Mouse (Mus musculus): ENCODE measurements around the gene Inca1. TPM values are rescaled to one million over a fixed set of nuclear protein-coding genes. Genes with fewer than 3 reads are reported as not detected.

Inca1 gene
- polyA plus RNA-seq (2015; fragmentation: Nextera tagmentation; extraction: Ambion mirVana), result 2.3 and 3.0 TPM in 2 replicates

- DNase-seq (ENCODE audit: low spot score) (peak; percentile 93), ATAC-seq (replicated peaks; ENCODE audit: low FRiP score, low read depth) (peak; percentile 93)
- Histone ChIP-seq H3K9ac (ENCODE audit: low read depth, low read length) (peak within 1 kb of the TSS; percentile 94), H3K36me3 (ENCODE audit: insufficient read depth, low read length) (peaks cover 7% of the 10 kb centered on the region; the same call in 1 of the 2 replicates), H3K4me2 (ENCODE audit: low read length) (peak within 1 kb of the TSS; percentile 94), H3K4me3 (replicated peaks; ENCODE audit: low read depth, low read length) (peak within 1 kb of the TSS; percentile 89), H3K4me1 (replicated peaks; ENCODE audit: insufficient read depth, low read length) (peaks cover 14% of the 10 kb centered on the region), H3K27ac (peak within 1 kb of the TSS; percentile 97), H3K27me3 (ENCODE audit: insufficient read depth, low read length) (no peaks in the 10 kb centered on the region), H3K9me3 (replicated peaks; ENCODE audit: low read length) (no peaks in the 10 kb centered on the region)
- WGBS, result 2% methylated on average over 66 of the region's 69 CpGs
- peak; percentile 9; the same call in 1 of the 2 replicates for TF ChIP-seq CTCF (IDR thresholded peaks at IDR 0.05; ENCODE audit: low read depth)
Measured at GRCm38 (mm10) chr11:70699722-70700556, at the start of gene Inca1, which contains the start of gene Kif1c. Gene Inca1 (minus strand): TSS chr11:70700155. Gene Kif1c (plus strand): TSS chr11:70700548.

GRCm38 (mm10) chr11:70747876-70748545, 48.1 kb upstream of the Inca1 start:
- 77% methylated on average over 4 of the region's 4 CpGs for WGBS
- Histone ChIP-seq H3K27ac (no peak overlapping the region), H3K9me3 (replicated peaks; ENCODE audit: low read length) (no peaks in the 10 kb centered on the region), H3K4me1 (replicated peaks; ENCODE audit: insufficient read depth, low read length) (no peaks in the 10 kb centered on the region), H3K36me3 (ENCODE audit: insufficient read depth, low read length) (no peaks in the 10 kb centered on the region), H3K4me2 (ENCODE audit: low read length) (no peak overlapping the region), H3K4me3 (replicated peaks; ENCODE audit: low read depth, low read length) (no peak overlapping the region), H3K9ac (ENCODE audit: low read depth, low read length) (no peak overlapping the region), H3K27me3 (ENCODE audit: insufficient read depth, low read length) (no peaks in the 10 kb centered on the region)
- DNase-seq (ENCODE audit: low spot score), result no peak
- no peak for ATAC-seq (replicated peaks; ENCODE audit: low FRiP score, low read depth)
- TF ChIP-seq CTCF (IDR thresholded peaks at IDR 0.05; ENCODE audit: low read depth), result no peak

GRCm38 (mm10) chr11:70745636-70746035, 45.7 kb upstream of the Inca1 start:
- ATAC-seq (replicated peaks; ENCODE audit: low FRiP score, low read depth), result no peak
- TF ChIP-seq CTCF (IDR thresholded peaks at IDR 0.05; ENCODE audit: low read depth), result no peak
- no peak overlapping the region for H3K4me3 ChIP-seq (replicated peaks; ENCODE audit: low read depth, low read length)
- no peaks in the 10 kb centered on the region for H3K36me3 ChIP-seq (ENCODE audit: insufficient read depth, low read length)
- no peak overlapping the region for H3K9ac ChIP-seq (ENCODE audit: low read depth, low read length)
- H3K9me3 ChIP-seq (replicated peaks; ENCODE audit: low read length), result no peaks in the 10 kb centered on the region
- no peak overlapping the region for H3K27ac ChIP-seq
- no peaks in the 10 kb centered on the region for H3K27me3 ChIP-seq (ENCODE audit: insufficient read depth, low read length)
- WGBS, result 80% methylated on average over 7 of the region's 7 CpGs
- H3K4me1 ChIP-seq (replicated peaks; ENCODE audit: insufficient read depth, low read length), result no peaks in the 10 kb centered on the region
- no peak for DNase-seq (ENCODE audit: low spot score)
- no peak overlapping the region for H3K4me2 ChIP-seq (ENCODE audit: low read length)

GRCm38 (mm10) chr11:70742581-70743459, 42.9 kb upstream of the Inca1 start:
- H3K4me2 ChIP-seq (ENCODE audit: low read length), result no peak overlapping the region
- H3K36me3 ChIP-seq (ENCODE audit: insufficient read depth, low read length), result no peaks in the 10 kb centered on the region
- no peak for TF ChIP-seq CTCF (IDR thresholded peaks at IDR 0.05; ENCODE audit: low read depth)
- no peaks in the 10 kb centered on the region for H3K27me3 ChIP-seq (ENCODE audit: insufficient read depth, low read length)
- no peaks in the 10 kb centered on the region for H3K4me1 ChIP-seq (replicated peaks; ENCODE audit: insufficient read depth, low read length)
- no peak overlapping the region for H3K27ac ChIP-seq
- no peaks in the 10 kb centered on the region for H3K9me3 ChIP-seq (replicated peaks; ENCODE audit: low read length)
- WGBS, result 82% methylated on average over 12 of the region's 12 CpGs
- no peak overlapping the region for H3K4me3 ChIP-seq (replicated peaks; ENCODE audit: low read depth, low read length)
- DNase-seq (ENCODE audit: low spot score) (no peak), ATAC-seq (replicated peaks; ENCODE audit: low FRiP score, low read depth) (no peak)
- H3K9ac ChIP-seq (ENCODE audit: low read depth, low read length), result no peak overlapping the region

- H3K4me2 ChIP-seq (ENCODE audit: low read length), result no peak overlapping the region
- H3K27me3 ChIP-seq (ENCODE audit: insufficient read depth, low read length), result no peaks in the 10 kb centered on the region
- H3K4me3 ChIP-seq (replicated peaks; ENCODE audit: low read depth, low read length), result no peak overlapping the region
- ATAC-seq (replicated peaks; ENCODE audit: low FRiP score, low read depth), result no peak
- H3K9me3 ChIP-seq (replicated peaks; ENCODE audit: low read length), result no peaks in the 10 kb centered on the region
- H3K9ac ChIP-seq (ENCODE audit: low read depth, low read length), result no peak overlapping the region
- TF ChIP-seq CTCF (IDR thresholded peaks at IDR 0.05; ENCODE audit: low read depth), result no peak
- no peak overlapping the region for H3K27ac ChIP-seq
- WGBS, result 83% methylated on average over 7 of the region's 7 CpGs
- no peaks in the 10 kb centered on the region for H3K36me3 ChIP-seq (ENCODE audit: insufficient read depth, low read length)
- H3K4me1 ChIP-seq (replicated peaks; ENCODE audit: insufficient read depth, low read length), result no peaks in the 10 kb centered on the region
- DNase-seq (ENCODE audit: low spot score), result no peak
Measured at GRCm38 (mm10) chr11:70742117-70742516, 42.2 kb upstream of the Inca1 start.

GRCm38 (mm10) chr11:70741603-70742002, 41.6 kb upstream of the Inca1 start:
- no peak for DNase-seq (ENCODE audit: low spot score)
- Histone ChIP-seq H3K36me3 (ENCODE audit: insufficient read depth, low read length) (no peaks in the 10 kb centered on the region), H3K4me3 (replicated peaks; ENCODE audit: low read depth, low read length) (no peak overlapping the region), H3K27ac (no peak overlapping the region), H3K27me3 (ENCODE audit: insufficient read depth, low read length) (no peaks in the 10 kb centered on the region), H3K9me3 (replicated peaks; ENCODE audit: low read length) (no peaks in the 10 kb centered on the region), H3K9ac (ENCODE audit: low read depth, low read length) (no peak overlapping the region), H3K4me1 (replicated peaks; ENCODE audit: insufficient read depth, low read length) (no peaks in the 10 kb centered on the region), H3K4me2 (ENCODE audit: low read length) (no peak overlapping the region)
- ATAC-seq (replicated peaks; ENCODE audit: low FRiP score, low read depth), result no peak
- TF ChIP-seq CTCF (IDR thresholded peaks at IDR 0.05; ENCODE audit: low read depth), result no peak
- WGBS, result 89% methylated on average over 3 of the region's 3 CpGs

Measured in kidney, postnatal 0 days (tissue).